Mouse (Mus musculus) neural tube, embryonic 14.5 days (tissue): Measurements from ENCODE around the gene Nbea. TPM values are rescaled to one million over a fixed set of nuclear protein-coding genes. Genes with fewer than 3 reads are reported as not detected.
A peak's percentile ranks its signal among the peaks of the same experiment; 100 is the strongest.

ENCODE experiments used
- ATAC-seq: fragments of 200-750 bp; cut with Nextera tagmentation; 2 replicates; pipeline ENCODE4 v1.8.0; 2017; ENCODE audit warnings: low read depth, mild to moderate bottlenecking, moderate TSS enrichment, moderate library complexity
- H3K27ac ChIP-seq: fragments of 300-500 bp; sonication (generic); 2 replicates; pipeline ENCODE4 v1.5.1; 2014; ENCODE audit warnings: low read depth, mild to moderate bottlenecking, control low read depth, low read length, moderate library complexity, mixed read lengths
- H3K27me3 ChIP-seq: fragments of 300-500 bp; sonication (generic); 2 replicates; pipeline ENCODE4 v1.6.1; 2014; ENCODE audit warnings: low read length; ENCODE audit not compliant: control insufficient read depth, insufficient read depth
- H3K36me3 ChIP-seq: fragments of 300-500 bp; sonication (generic); 2 replicates; pipeline ENCODE4 v1.6.1; 2014; ENCODE audit warnings: low read length, mixed read lengths; ENCODE audit not compliant: control insufficient read depth, insufficient read depth
- H3K4me1 ChIP-seq: fragments of 300-500 bp; sonication (generic); 2 replicates; pipeline ENCODE4 v1.6.1; 2014; ENCODE audit warnings: low read length; ENCODE audit not compliant: control insufficient read depth, insufficient read depth
- H3K4me2 ChIP-seq: fragments of 300-500 bp; sonication (generic); 2 replicates; pipeline ENCODE4 v1.6.1; 2014; ENCODE audit warnings: mild to moderate bottlenecking, low read depth, low read length, control low read depth
- H3K4me3 ChIP-seq: fragments of 300-500 bp; sonication (generic); 2 replicates; pipeline ENCODE4 v1.5.1; 2014; ENCODE audit warnings: low read depth, low read length, control low read depth, mixed read lengths
- H3K9ac ChIP-seq: fragments of 300-500 bp; sonication (generic); replicated peaks from 2 replicates; pipeline ENCODE4 v1.6.1; 2014; ENCODE audit warnings: low read depth, mild to moderate bottlenecking, control low read depth, low read length, mixed read lengths
- H3K9me3 ChIP-seq: fragments of 300-500 bp; sonication (generic); 2 replicates; pipeline ENCODE4 v1.6.1; 2016; ENCODE audit warnings: low read length; ENCODE audit not compliant: control insufficient read depth
- WGBS: fragments of 180-500 bp; shearing (Covaris S2); extraction: QIAGEN DNeasy Blood & Tissue Kit; methylation state at CpG from one replicate; pipeline ENCODE4 v1.1.7; 2014; 5-methylcytosine and 5-hydroxymethylcytosine counted together
- polyA plus RNA-seq: library from polyadenylated mRNA; unstranded; fragments of >200 nt; fragmentation: Nextera tagmentation; extraction: Ambion mirVana; gene quantifications from 2 replicates; pipeline ENCODE4 v1.2.1, GENCODE M21; 2014

Gene Nbea
- polyA plus RNA-seq, 1 experiment from 2014 or later, result 107 TPM

GRCm38 (mm10) chr3:55713856-55714255 is 469.6 kb downstream of the Nbea start:
- Histone ChIP-seq H3K4me2 (no peak overlapping the region), H3K36me3 (peaks cover 7% of the 10 kb centered on the region), H3K4me3 (no peak overlapping the region), H3K9ac (no peak overlapping the region), H3K4me1 (no peaks in the 10 kb centered on the region), H3K27me3 (no peaks in the 10 kb centered on the region), H3K9me3 (no peaks in the 10 kb centered on the region), H3K27ac (no peak overlapping the region)
- ATAC-seq, result peak; percentile 26; the same call in 1 of the 2 replicates
- 74% methylated on average over 3 of the region's 3 CpGs for WGBS

GRCm38 (mm10) chr3:55710300-55710699 is 473.2 kb downstream of the Nbea start:
- WGBS, result 96% methylated on average over 4 of the region's 4 CpGs
- Histone ChIP-seq H3K27me3 (no peaks in the 10 kb centered on the region), H3K4me1 (no peaks in the 10 kb centered on the region), H3K9me3 (no peaks in the 10 kb centered on the region), H3K27ac (no peak overlapping the region), H3K9ac (no peak overlapping the region), H3K4me3 (no peak overlapping the region), H3K36me3 (peaks cover 7% of the 10 kb centered on the region), H3K4me2 (no peak overlapping the region)
- ATAC-seq, result no peak

- H3K9me3 ChIP-seq, result no peaks in the 10 kb centered on the region
- H3K27me3 ChIP-seq, result no peaks in the 10 kb centered on the region
- no peak overlapping the region for H3K27ac ChIP-seq
- H3K4me2 ChIP-seq, result no peak overlapping the region
- WGBS, result 89% methylated on average over 6 of the region's 6 CpGs
- H3K36me3 ChIP-seq, result no peaks in the 10 kb centered on the region; the same call in 1 of the 2 replicates
- no peak for ATAC-seq
- H3K4me3 ChIP-seq, result no peak overlapping the region
- no peak overlapping the region for H3K9ac ChIP-seq
- H3K4me1 ChIP-seq, result no peaks in the 10 kb centered on the region
These were observed 481.9 kb downstream of the Nbea start for GRCm38 (mm10) chr3:55701632-55702031.

- Histone ChIP-seq H3K27me3 (no peaks in the 10 kb centered on the region), H3K9me3 (no peaks in the 10 kb centered on the region), H3K36me3 (peaks cover 5% of the 10 kb centered on the region; the same call in 1 of the 2 replicates), H3K4me2 (no peak overlapping the region), H3K27ac (no peak overlapping the region), H3K4me3 (no peak overlapping the region), H3K9ac (no peak overlapping the region), H3K4me1 (no peaks in the 10 kb centered on the region)
- 97% methylated on average over 2 of the region's 2 CpGs for WGBS
- ATAC-seq, result no peak
These were observed 486.3 kb downstream of the Nbea start for GRCm38 (mm10) chr3:55697174-55697573.

- H3K4me1 ChIP-seq, result no peaks in the 10 kb centered on the region
- H3K4me3 ChIP-seq, result no peak overlapping the region
- ATAC-seq, result no peak
- H3K27me3 ChIP-seq, result no peaks in the 10 kb centered on the region
- no peak overlapping the region for H3K9ac ChIP-seq
- H3K4me2 ChIP-seq, result no peak overlapping the region
- 49% methylated on average over 4 of the region's 4 CpGs for WGBS
- peaks cover 5% of the 10 kb centered on the region; the same call in 1 of the 2 replicates for H3K36me3 ChIP-seq
- H3K9me3 ChIP-seq, result no peaks in the 10 kb centered on the region
- H3K27ac ChIP-seq, result no peak overlapping the region
These were observed 490.4 kb downstream of the Nbea start for GRCm38 (mm10) chr3:55693073-55693472.

GRCm38 (mm10) chr3:55688098-55688497 is 495.4 kb downstream of the Nbea start:
- ATAC-seq, result no peak
- peaks cover 26% of the 10 kb centered on the region for H3K4me1 ChIP-seq
- H3K9me3 ChIP-seq, result no peaks in the 10 kb centered on the region
- WGBS, result 15% methylated on average over 1 of the region's 1 CpGs
- no peak overlapping the region for H3K9ac ChIP-seq
- no peaks in the 10 kb centered on the region for H3K27me3 ChIP-seq
- H3K27ac ChIP-seq, result no peak overlapping the region
- H3K4me3 ChIP-seq, result no peak overlapping the region
- H3K36me3 ChIP-seq, result no peaks in the 10 kb centered on the region
- H3K4me2 ChIP-seq, result no peak overlapping the region

GRCm38 (mm10) chr3:55686993-55687392 is 496.5 kb downstream of the Nbea start:
- WGBS, result 70% methylated on average over 6 of the region's 6 CpGs
- H3K9ac ChIP-seq, result no peak overlapping the region
- no peak overlapping the region for H3K4me2 ChIP-seq
- no peak for ATAC-seq
- H3K4me1 ChIP-seq, result peaks cover 26% of the 10 kb centered on the region
- H3K36me3 ChIP-seq, result no peaks in the 10 kb centered on the region
- H3K27ac ChIP-seq, result no peak overlapping the region
- H3K4me3 ChIP-seq, result no peak overlapping the region
- H3K9me3 ChIP-seq, result no peaks in the 10 kb centered on the region
- no peaks in the 10 kb centered on the region for H3K27me3 ChIP-seq

- H3K36me3 ChIP-seq, result no peaks in the 10 kb centered on the region
- peaks cover 26% of the 10 kb centered on the region for H3K4me1 ChIP-seq
- H3K9me3 ChIP-seq, result no peaks in the 10 kb centered on the region
- no peak for ATAC-seq
- no peaks in the 10 kb centered on the region for H3K27me3 ChIP-seq
- no peak overlapping the region for H3K4me3 ChIP-seq
- H3K4me2 ChIP-seq, result no peak overlapping the region
- peak overlapping the region; percentile 60; the same call in 1 of the 2 replicates for H3K27ac ChIP-seq
- H3K9ac ChIP-seq, result no peak overlapping the region
- WGBS, result 16% methylated on average over 6 of the region's 6 CpGs
These were observed 497.9 kb downstream of the Nbea start for GRCm38 (mm10) chr3:55685627-55686026.

GRCm38 (mm10) chr3:55684892-55685291 is 498.6 kb downstream of the Nbea start:
- 0 out of 2 replicates have a peak, but pooled peaks have one; percentile 47 for ATAC-seq
- H3K4me1 ChIP-seq, result peaks cover 26% of the 10 kb centered on the region
- WGBS, result 14% methylated on average over 4 of the region's 4 CpGs
- no peak overlapping the region for H3K4me2 ChIP-seq
- H3K9ac ChIP-seq, result no peak overlapping the region
- H3K4me3 ChIP-seq, result no peak overlapping the region
- H3K36me3 ChIP-seq, result no peaks in the 10 kb centered on the region
- peak overlapping the region; percentile 72 for H3K27ac ChIP-seq
- no peaks in the 10 kb centered on the region for H3K27me3 ChIP-seq
- no peaks in the 10 kb centered on the region for H3K9me3 ChIP-seq
